Mouse (Mus musculus): ENCODE measurements around the gene Bcl2l1. TPM values are rescaled to one million over a fixed set of nuclear protein-coding genes. Genes with fewer than 3 reads are reported as not detected.

Gene Bcl2l1
- polyA plus RNA-seq, 1 experiment from 2014 or later = 195 TPM

DNA sequence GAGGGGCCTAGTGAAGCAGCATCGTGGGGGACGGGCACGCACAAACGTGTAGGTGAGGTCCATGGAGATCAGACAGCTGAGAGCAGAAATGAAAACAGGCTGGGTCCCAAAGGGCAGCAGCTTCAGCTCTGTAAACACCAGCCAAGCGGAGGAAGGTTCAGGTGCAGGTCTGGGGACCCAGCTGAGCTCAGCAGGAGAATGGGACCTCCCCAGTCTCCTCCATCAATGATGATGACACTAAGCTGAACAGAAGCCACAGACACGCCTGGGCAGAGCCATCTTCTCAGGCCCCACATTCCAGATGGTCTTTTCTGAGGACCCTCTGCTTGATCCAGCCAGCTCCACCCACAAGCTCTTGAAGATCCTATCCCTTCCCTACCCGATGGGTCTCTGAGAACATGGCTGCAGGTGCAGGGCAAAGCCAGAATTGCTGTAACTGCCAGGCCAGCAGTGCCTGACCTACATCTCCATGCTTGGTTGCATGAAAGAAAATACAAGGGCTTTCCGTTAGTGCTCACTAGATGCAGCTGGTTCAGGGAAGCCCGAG, 37.2 kb downstream of the Bcl2l1 start:
- Histone ChIP-seq H3K27me3 (replicated peaks) (no peaks in the 10 kb centered on the region), H3K4me3 (no peak overlapping the region), H3K9me3 (no peaks in the 10 kb centered on the region), H3K27ac (no peak overlapping the region), H3K9ac (no peak overlapping the region), H3K4me2 (no peak overlapping the region), H3K4me1 (peaks cover 8% of the 10 kb centered on the region; the same call in 1 of the 2 replicates), H3K36me3 (replicated peaks) (no peaks in the 10 kb centered on the region)
- WGBS = 74% methylated on average over 9 of the region's 9 CpGs
- no peak for ATAC-seq (replicated peaks)

DNA sequence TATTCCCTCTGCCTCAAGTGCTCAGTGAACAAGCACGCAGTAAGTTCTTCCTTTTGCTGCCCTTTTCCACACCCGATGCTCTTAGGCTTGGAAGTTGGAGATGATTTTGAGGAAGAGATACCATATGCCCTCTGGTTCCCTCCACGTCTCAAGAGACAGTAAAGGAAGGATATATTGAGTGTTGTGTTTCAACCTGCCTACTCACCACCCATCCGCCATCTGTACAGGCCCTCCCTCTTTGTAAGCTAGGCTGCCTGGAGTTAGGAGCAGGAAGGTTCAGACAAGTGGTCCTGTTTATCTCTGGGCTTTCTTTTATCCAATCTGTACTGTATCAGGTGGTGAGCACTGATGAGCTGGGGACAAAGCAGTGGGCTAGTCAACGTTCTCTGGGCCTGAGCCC, 38.1 kb downstream of the Bcl2l1 start:
- H3K4me2 ChIP-seq = no peak overlapping the region
- H3K27ac ChIP-seq = no peak overlapping the region
- peaks cover 8% of the 10 kb centered on the region; the same call in 1 of the 2 replicates for H3K4me1 ChIP-seq
- no peak overlapping the region for H3K4me3 ChIP-seq
- no peaks in the 10 kb centered on the region for H3K36me3 ChIP-seq (replicated peaks)
- no peak for ATAC-seq (replicated peaks)
- H3K27me3 ChIP-seq (replicated peaks) = no peaks in the 10 kb centered on the region
- 95% methylated on average over 5 of the region's 5 CpGs for WGBS
- no peaks in the 10 kb centered on the region for H3K9me3 ChIP-seq
- H3K9ac ChIP-seq = no peak overlapping the region

DNA sequence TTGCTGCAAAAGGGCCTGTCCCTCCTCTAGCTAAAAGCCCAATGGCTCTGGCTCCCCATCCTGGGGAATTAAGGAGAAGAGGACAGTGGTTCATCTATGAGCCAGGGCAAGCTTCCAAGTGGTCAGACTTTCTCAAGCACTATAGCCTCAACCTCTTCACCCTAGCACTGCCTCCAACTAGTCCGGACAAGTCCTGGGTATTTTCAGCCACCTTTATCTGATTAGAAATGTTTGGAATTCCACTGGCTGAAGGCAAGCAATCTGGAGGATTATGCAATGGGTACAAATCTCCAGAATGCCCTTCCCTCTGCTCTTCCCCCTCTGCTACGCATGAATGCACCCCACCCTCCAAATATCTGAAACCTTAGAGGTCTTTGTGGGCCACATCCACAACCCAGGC, 39.1 kb downstream of the Bcl2l1 start:
- ATAC-seq (replicated peaks) = no peak
- no peaks in the 10 kb centered on the region for H3K27me3 ChIP-seq (replicated peaks)
- no peak overlapping the region for H3K27ac ChIP-seq
- H3K36me3 ChIP-seq (replicated peaks) = no peaks in the 10 kb centered on the region
- peaks cover 8% of the 10 kb centered on the region; the same call in 1 of the 2 replicates for H3K4me1 ChIP-seq
- H3K9me3 ChIP-seq = no peaks in the 10 kb centered on the region
- WGBS = 61% methylated on average over 2 of the region's 2 CpGs
- H3K4me2 ChIP-seq = no peak overlapping the region
- H3K9ac ChIP-seq = no peak overlapping the region
- no peak overlapping the region for H3K4me3 ChIP-seq

DNA sequence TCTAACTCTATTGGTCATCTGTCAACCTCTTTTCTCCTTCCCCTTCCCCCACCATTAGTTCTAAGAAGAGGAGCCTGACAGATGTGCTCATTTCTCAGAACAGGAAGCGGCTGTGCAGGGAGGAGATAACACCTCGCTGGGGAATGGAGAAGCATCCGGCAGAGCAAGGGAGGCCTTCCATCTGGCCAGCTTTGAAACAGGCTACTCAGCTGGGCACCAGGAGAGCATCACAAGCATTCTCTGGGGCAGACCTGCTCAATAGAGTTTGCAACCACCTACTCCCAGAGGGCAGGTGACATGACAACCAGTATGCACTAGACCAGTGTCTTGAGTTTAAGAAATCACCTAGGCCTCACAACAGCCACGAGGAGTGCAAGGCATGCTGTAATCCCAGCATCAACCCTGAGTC, 41.9 kb downstream of the Bcl2l1 start:
- H3K9ac ChIP-seq = no peak overlapping the region
- no peak for ATAC-seq (replicated peaks)
- H3K27ac ChIP-seq = 0 out of 2 replicates have a peak overlapping the region, but pooled peaks have one; percentile 0
- H3K4me2 ChIP-seq = no peak overlapping the region
- peaks cover 12% of the 10 kb centered on the region; the same call in 1 of the 2 replicates for H3K4me1 ChIP-seq
- 80% methylated on average over 4 of the region's 4 CpGs for WGBS
- H3K36me3 ChIP-seq (replicated peaks) = no peaks in the 10 kb centered on the region
- H3K4me3 ChIP-seq = no peak overlapping the region
- H3K9me3 ChIP-seq = no peaks in the 10 kb centered on the region
- H3K27me3 ChIP-seq (replicated peaks) = no peaks in the 10 kb centered on the region

DNA sequence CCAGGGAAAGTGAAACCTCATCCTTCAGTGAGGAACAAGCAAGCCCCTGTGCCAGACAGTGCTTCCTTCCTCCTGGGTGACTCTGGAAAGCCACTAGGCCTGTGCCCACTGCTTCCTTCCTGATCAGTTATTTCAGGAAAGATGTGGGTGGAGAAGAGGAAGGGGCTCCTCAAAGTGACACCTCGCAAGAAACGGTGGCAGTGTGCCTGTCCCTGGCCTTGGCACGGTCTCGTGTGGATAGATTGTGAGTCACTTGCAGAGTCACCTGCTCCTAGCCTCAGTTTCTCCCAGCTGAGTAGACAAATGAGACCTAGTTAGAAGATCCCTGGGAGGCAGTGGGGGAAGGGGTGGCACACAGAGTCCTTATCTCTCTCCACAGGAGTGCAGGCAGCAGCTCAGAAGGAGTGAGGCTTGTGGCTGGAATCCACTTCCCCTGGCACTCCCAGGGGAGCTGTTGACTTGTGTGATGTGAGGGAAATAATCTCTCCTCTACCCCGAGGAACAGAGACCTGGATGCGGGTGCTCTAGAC, 42.6 kb downstream of the Bcl2l1 start:
- Histone ChIP-seq H3K4me3 (no peak overlapping the region), H3K36me3 (replicated peaks) (no peaks in the 10 kb centered on the region), H3K9me3 (no peaks in the 10 kb centered on the region), H3K27me3 (replicated peaks) (no peaks in the 10 kb centered on the region), H3K9ac (no peak overlapping the region), H3K27ac (no peak overlapping the region), H3K4me1 (peaks cover 10% of the 10 kb centered on the region; the same call in 1 of the 2 replicates), H3K4me2 (no peak overlapping the region)
- ATAC-seq (replicated peaks) = no peak
- 75% methylated on average over 6 of the region's 6 CpGs for WGBS

DNA sequence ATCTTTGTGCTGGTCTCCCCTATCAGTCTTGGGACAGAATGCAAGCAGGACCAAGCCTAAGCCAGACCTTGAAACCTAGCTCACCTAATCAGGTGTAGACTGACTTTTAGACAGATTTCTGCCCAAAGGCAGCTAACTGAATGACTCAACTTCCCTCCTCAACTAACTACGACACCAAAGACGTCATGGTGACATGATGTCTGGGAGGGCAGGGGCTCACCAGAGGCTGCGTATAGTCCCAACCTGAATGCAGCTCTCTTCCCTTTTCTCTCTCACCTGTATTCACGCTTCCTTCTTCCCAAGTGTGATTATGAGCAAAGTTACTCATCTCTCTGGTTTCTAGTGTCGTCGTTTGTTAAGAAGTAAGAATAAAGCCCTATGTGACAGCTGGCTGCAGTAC, 44.0 kb downstream of the Bcl2l1 start:
- no peak for ATAC-seq (replicated peaks)
- WGBS = 96% methylated on average over 6 of the region's 6 CpGs

DNA sequence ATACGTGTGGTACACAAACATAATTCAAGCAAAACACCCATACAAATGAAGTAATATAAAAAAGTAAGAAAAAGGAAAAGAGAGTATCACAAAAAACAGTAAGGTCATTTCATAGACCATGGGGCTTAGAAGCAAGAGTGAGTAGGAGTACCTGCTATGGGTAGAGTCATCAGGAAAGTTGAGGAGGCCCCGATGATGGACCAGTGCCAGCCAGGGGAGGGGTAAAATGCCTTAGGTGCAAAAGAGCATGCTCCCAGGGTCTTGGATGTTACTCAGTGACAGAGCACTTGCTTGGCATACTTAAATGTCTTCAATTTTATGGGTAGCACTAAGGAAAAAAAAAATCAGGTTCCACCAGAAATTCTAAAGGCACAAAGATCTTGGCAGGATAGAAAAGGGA, 44.4 kb downstream of the Bcl2l1 start:
- 95% methylated on average over 2 of the region's 2 CpGs for WGBS

More for the DNA sequence above, 44.0 kb downstream of the Bcl2l1 start:
- Histone ChIP-seq H3K9ac (no peak overlapping the region), H3K4me2 (no peak overlapping the region), H3K27me3 (replicated peaks) (no peaks in the 10 kb centered on the region), H3K36me3 (replicated peaks) (no peaks in the 10 kb centered on the region), H3K4me3 (no peak overlapping the region), H3K4me1 (peaks cover 10% of the 10 kb centered on the region; the same call in 1 of the 2 replicates), H3K27ac (no peak overlapping the region), H3K9me3 (no peaks in the 10 kb centered on the region)

DNA sequence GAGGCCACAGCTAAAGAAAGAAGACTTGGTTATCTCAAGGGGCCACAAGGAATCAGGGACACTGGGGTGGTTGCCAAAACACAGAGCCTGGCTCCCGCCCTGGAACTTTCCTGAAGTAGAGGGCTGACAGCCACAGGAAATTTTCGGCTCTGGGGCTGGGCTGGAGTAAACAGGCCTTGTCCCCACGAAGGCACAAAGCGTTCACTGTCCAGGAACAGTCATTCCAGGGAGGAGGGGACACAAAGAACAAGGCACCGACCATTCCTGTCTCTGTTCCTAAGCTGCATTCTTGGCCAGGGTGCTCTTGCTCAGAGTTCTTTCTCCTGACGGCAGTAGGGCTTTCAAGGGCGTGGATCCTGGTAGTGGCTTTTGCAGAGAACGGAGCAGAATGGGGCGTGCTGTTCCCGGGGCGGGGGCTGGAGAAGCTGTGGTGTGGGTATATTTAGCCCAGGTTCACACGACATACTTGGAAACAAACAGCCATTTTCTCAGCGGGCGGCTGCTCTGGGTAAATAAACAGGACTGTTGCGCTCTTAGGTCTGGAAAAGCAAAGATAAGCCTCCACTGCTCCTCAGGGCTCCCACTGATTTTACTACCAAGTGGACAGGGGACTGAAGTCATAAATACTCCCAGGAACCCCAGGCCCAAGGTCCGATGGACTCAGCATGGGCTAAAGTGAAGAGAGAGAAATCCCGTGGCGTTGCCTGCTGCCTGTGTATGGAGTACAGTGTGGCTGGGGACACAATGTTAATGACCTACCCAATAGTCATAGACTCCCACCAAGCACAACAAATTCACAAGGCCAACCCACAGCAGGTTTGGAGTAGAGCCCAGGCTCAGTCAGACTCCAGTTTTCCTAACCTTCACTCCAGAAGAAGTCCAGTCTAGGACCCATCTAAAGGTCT, 45.8 kb downstream of the Bcl2l1 start:
- no peaks in the 10 kb centered on the region for H3K36me3 ChIP-seq (replicated peaks)
- peak overlapping the region; percentile 61 for H3K27ac ChIP-seq
- H3K9me3 ChIP-seq = no peaks in the 10 kb centered on the region
- ATAC-seq (replicated peaks) = peak; percentile 40; the same call in 1 of the 2 replicates
- H3K4me1 ChIP-seq = peaks cover 10% of the 10 kb centered on the region; the same call in 1 of the 2 replicates
- no peak overlapping the region for H3K4me3 ChIP-seq
- H3K9ac ChIP-seq = no peak overlapping the region
- H3K4me2 ChIP-seq = no peak overlapping the region
- WGBS = 73% methylated on average over 18 of the region's 18 CpGs
- no peaks in the 10 kb centered on the region for H3K27me3 ChIP-seq (replicated peaks)

More for the DNA sequence above, 44.4 kb downstream of the Bcl2l1 start:
- peaks cover 10% of the 10 kb centered on the region; the same call in 1 of the 2 replicates for H3K4me1 ChIP-seq
- no peak overlapping the region for H3K4me2 ChIP-seq
- no peak overlapping the region for H3K9ac ChIP-seq
- no peak for ATAC-seq (replicated peaks)
- H3K4me3 ChIP-seq = no peak overlapping the region
- H3K9me3 ChIP-seq = no peaks in the 10 kb centered on the region
- H3K27me3 ChIP-seq (replicated peaks) = no peaks in the 10 kb centered on the region
- no peaks in the 10 kb centered on the region for H3K36me3 ChIP-seq (replicated peaks)
- H3K27ac ChIP-seq = no peak overlapping the region

DNA sequence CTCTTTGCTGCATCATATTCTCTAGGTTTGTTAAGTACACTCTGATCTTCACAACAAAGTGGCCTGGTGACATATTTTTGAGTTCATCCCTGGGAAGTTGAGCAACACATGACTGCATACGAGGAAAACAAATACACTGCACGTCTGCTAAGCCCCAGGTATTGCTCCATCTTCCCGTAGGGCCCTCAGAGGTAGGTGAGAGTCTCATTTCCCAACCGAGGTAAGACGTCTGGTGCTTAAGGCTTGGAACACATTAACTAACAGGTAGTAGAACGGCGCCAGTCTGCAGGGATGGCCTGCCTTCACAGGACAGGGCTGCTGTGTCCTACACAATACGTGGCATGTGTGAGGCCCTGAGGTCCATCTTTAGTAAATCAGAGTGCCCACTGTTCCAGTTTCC, 46.9 kb downstream of the Bcl2l1 start:
- H3K4me2 ChIP-seq = no peak overlapping the region
- H3K36me3 ChIP-seq (replicated peaks) = no peaks in the 10 kb centered on the region
- H3K27ac ChIP-seq = 0 out of 2 replicates have a peak overlapping the region, but pooled peaks have one; percentile 61
- H3K4me3 ChIP-seq = no peak overlapping the region
- peaks cover 7% of the 10 kb centered on the region; the same call in 1 of the 2 replicates for H3K4me1 ChIP-seq
- H3K27me3 ChIP-seq (replicated peaks) = no peaks in the 10 kb centered on the region
- no peaks in the 10 kb centered on the region for H3K9me3 ChIP-seq
- H3K9ac ChIP-seq = no peak overlapping the region
- WGBS = 93% methylated on average over 8 of the region's 8 CpGs
- no peak for ATAC-seq (replicated peaks)

DNA sequence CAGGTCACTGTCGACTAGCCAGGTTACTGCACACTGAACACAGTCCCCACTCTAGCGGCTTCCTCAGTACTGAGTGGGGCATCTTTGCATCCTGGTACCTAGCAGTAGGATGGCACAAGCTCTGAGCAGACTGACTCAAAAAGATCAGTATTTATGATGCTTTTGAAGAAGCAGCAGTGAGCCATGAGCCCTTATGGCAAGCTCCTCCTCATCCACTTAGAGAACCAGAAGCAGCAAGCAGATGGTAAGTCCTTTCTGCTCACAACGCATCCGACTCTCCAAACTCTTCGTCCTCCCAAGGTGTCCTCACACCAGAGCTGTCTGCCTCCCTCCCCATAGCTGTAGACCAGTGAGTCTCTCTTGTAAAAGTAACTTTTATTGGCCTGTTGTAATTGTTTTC, 48.3 kb downstream of the Bcl2l1 start:
- no peak for ATAC-seq (replicated peaks)
- Histone ChIP-seq H3K36me3 (replicated peaks) (no peaks in the 10 kb centered on the region), H3K4me3 (no peak overlapping the region), H3K27me3 (replicated peaks) (no peaks in the 10 kb centered on the region), H3K9me3 (no peaks in the 10 kb centered on the region), H3K9ac (no peak overlapping the region), H3K4me1 (peaks cover 5% of the 10 kb centered on the region; the same call in 1 of the 2 replicates), H3K4me2 (no peak overlapping the region), H3K27ac (no peak overlapping the region)
- 96% methylated on average over 5 of the region's 5 CpGs for WGBS

DNA sequence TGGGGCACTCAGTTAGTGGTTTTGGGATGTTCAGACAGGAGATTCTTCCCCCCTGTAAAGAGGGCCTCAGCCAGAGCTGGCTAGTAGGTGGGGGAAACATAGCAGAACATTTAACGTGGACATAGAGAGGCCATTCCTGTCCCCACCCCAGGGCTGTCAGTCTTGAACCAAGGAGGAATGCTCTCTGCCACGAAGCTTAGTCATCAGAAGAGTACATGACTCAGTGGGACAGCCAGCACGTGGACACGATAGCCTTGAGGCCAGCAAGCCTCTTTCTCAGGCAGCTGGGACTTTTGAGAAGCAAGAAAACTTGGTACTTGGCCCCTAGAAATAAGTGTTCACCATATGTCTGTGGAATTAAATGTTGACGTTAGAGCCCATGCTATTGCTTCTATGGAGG, 48.9 kb downstream of the Bcl2l1 start:
- H3K4me2 ChIP-seq = no peak overlapping the region
- no peaks in the 10 kb centered on the region for H3K9me3 ChIP-seq
- H3K36me3 ChIP-seq (replicated peaks) = no peaks in the 10 kb centered on the region
- no peak overlapping the region for H3K4me3 ChIP-seq
- H3K27ac ChIP-seq = no peak overlapping the region
- no peak for ATAC-seq (replicated peaks)
- H3K9ac ChIP-seq = no peak overlapping the region
- 89% methylated on average over 5 of the region's 5 CpGs for WGBS
- H3K4me1 ChIP-seq = peaks cover 5% of the 10 kb centered on the region; the same call in 1 of the 2 replicates
- no peaks in the 10 kb centered on the region for H3K27me3 ChIP-seq (replicated peaks)

DNA sequence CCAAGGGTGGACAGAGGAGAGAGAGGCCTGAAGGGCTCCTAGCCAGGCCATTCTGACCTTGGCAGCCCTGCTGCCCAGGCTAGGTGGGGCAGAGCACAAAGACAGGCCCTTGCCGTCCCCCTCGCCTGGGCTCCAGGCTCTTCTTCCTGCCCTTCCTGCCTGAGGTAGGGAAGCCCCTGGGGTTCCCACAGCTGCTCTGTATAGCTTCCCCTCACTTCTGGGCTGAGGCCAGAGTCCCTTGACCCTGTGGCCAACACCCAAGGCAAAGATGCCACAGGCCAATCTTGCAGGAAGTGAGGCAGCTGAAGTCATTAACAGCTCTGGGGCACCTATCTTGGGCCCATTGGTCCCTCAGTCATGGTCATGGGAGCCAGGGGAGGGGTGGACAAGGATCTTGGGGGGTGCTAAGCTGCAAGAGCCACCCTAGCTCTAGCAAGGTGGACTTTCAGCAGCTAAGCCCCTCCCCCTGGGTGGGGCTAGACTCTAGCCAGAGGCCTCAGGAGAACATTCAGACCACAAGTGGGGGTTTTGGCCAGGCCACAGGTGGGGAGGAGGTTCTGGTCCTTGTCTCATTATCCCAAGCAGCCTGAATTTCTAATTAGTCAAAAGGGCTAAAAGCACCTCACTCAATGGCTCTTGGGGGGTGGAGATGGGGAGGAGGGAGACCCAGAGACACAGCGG, 50.4 kb downstream of the Bcl2l1 start:
- Histone ChIP-seq H3K4me3 (no peak overlapping the region), H3K4me2 (no peak overlapping the region), H3K27ac (no peak overlapping the region), H3K9me3 (no peaks in the 10 kb centered on the region), H3K27me3 (replicated peaks) (no peaks in the 10 kb centered on the region), H3K4me1 (peaks cover 4% of the 10 kb centered on the region; the same call in 1 of the 2 replicates), H3K9ac (no peak overlapping the region), H3K36me3 (replicated peaks) (no peaks in the 10 kb centered on the region)
- no peak for ATAC-seq (replicated peaks)
- WGBS = 84% methylated on average over 3 of the region's 3 CpGs
